Mouse (Mus musculus): ENCODE measurements around the gene Tedc2. TPM values are rescaled to one million over a fixed set of nuclear protein-coding genes. Genes with fewer than 3 reads are reported as not detected.

Gene Tedc2
- total RNA-seq, 2 experiments from 2014 or later = 10.0 to 10.2 TPM

GRCm38 (mm10) chr17:24197032-24197824 is 23.4 kb downstream of the Tedc2 start:
- no peak for DNase-seq (ENCODE audit: low spot score in 2 of 2)

GRCm38 (mm10) chr17:24195349-24195748 is 25.3 kb downstream of the Tedc2 start:
- DNase-seq (ENCODE audit: low spot score in 2 of 2) = no peak

- no peak for DNase-seq (ENCODE audit: low spot score in 2 of 2)
These were observed 26.9 kb downstream of the Tedc2 start for GRCm38 (mm10) chr17:24193769-24194168.

GRCm38 (mm10) chr17:24193268-24193667 is 27.4 kb downstream of the Tedc2 start:
- no peak for DNase-seq (ENCODE audit: low spot score in 2 of 2)

- no peak for DNase-seq (ENCODE audit: low spot score in 2 of 2)
These were observed 27.8 kb downstream of the Tedc2 start for GRCm38 (mm10) chr17:24192848-24193247.

- no peak for DNase-seq (ENCODE audit: low spot score in 2 of 2)
These were observed 29.2 kb downstream of the Tedc2 start for GRCm38 (mm10) chr17:24191481-24191880.

GRCm38 (mm10) chr17:24190934-24191333 is 29.7 kb downstream of the Tedc2 start:
- DNase-seq (ENCODE audit: low spot score in 2 of 2) = no peak

- DNase-seq (ENCODE audit: low spot score in 2 of 2) = no peak
These were observed 46.4 kb downstream of the Tedc2 start for GRCm38 (mm10) chr17:24174259-24174658.

- peak; percentile 67 to 82 for DNase-seq (ENCODE audit: low spot score in 2 of 2)
These were observed 47.2 kb downstream of the Tedc2 start for GRCm38 (mm10) chr17:24173423-24173822.

GRCm38 (mm10) chr17:24171738-24172137 is 48.9 kb downstream of the Tedc2 start:
- no peak for DNase-seq (ENCODE audit: low spot score in 2 of 2)

GRCm38 (mm10) chr17:24170729-24171128 is 49.9 kb downstream of the Tedc2 start:
- DNase-seq (ENCODE audit: low spot score in 2 of 2) = peak in 1 of 2 experiments; percentile 21

- DNase-seq (ENCODE audit: low spot score in 2 of 2) = no peak
These were observed 50.5 kb downstream of the Tedc2 start for GRCm38 (mm10) chr17:24170125-24170524.

GRCm38 (mm10) chr17:24169317-24170065 is 51.2 kb downstream of the Tedc2 start, which contains the start of gene Atp6v0c:
Gene Atp6v0c, minus strand, starts transcription at chr17:24169702.
- DNase-seq (ENCODE audit: low spot score in 2 of 2) = peak; percentile 96 to 99

- DNase-seq (ENCODE audit: low spot score in 2 of 2) = peak in 1 of 2 experiments; percentile 77
These were observed 51.9 kb downstream of the Tedc2 start for GRCm38 (mm10) chr17:24168590-24169277.

- no peak for DNase-seq (ENCODE audit: low spot score in 2 of 2)
These were observed 52.7 kb downstream of the Tedc2 start for GRCm38 (mm10) chr17:24167891-24168505.

- no peak for DNase-seq (ENCODE audit: low spot score in 2 of 2)
These were observed 53.5 kb downstream of the Tedc2 start for GRCm38 (mm10) chr17:24167120-24167519.

Small RNA genes lying within 50 kb of the gene (microRNA-seq; reads per million reads assigned to microRNA genes)
- gene Mir5134 (0.85 to 2.7 reads per million in 2 experiments), gene Mir6965 (0 reads per million in 2 experiments)

Other genes starting within 250 kb of the Tedc2 start
- gene Prss30, start 240.3 kb downstream of the Tedc2 start, total RNA-seq (2021) = under 1 TPM in 1 of 2 experiments, not detected in 1; 0.41 TPM
- not detected for gene Prss22, start 222.8 kb downstream of the Tedc2 start, total RNA-seq (2021)
- gene Prss27, start 182.7 kb downstream of the Tedc2 start, total RNA-seq (2021) = not detected
- gene Kctd5, start 147.4 kb downstream of the Tedc2 start, total RNA-seq (2021) = 10 to 100 TPM; 53.0 to 53.8 TPM
- gene Pdpk1, start 69.9 kb downstream of the Tedc2 start, total RNA-seq (2021) = 100 to 1,000 TPM; 102 to 107 TPM
- 10 to 100 TPM; 27.4 to 33.7 TPM for gene Amdhd2, start 57.1 kb downstream of the Tedc2 start, total RNA-seq (2021)
- gene Atp6v0c, start 51.1 kb downstream of the Tedc2 start, total RNA-seq (2021) = 1,000 to 10,000 TPM; 1,388 to 1,424 TPM
- gene Tbc1d24, start 15.3 kb downstream of the Tedc2 start, total RNA-seq (2021) = 10 to 100 TPM; 71.1 to 75.8 TPM
- gene Ntn3, start 11.3 kb downstream of the Tedc2 start, total RNA-seq (2021) = 10 to 100 TPM; 12.3 to 12.4 TPM
- 1 to 10 TPM; 5.9 to 8.2 TPM for gene Ccnf, start 30.6 kb upstream of the Tedc2 start, total RNA-seq (2021)
- gene Abca17, start 130.2 kb upstream of the Tedc2 start, total RNA-seq (2021) = 1 to 10 TPM; 1.3 to 1.8 TPM
- gene Abca3, start 131.1 kb upstream of the Tedc2 start, total RNA-seq (2021) = 100 to 1,000 TPM; 102 to 104 TPM
- 100 to 1,000 TPM; 133 to 141 TPM for gene Rnps1, start 193.7 kb upstream of the Tedc2 start, total RNA-seq (2021)
- 10 to 100 TPM; 25.4 to 28.0 TPM for gene Eci1, start 205.8 kb upstream of the Tedc2 start, total RNA-seq (2021)
- gene Dnase1l2, start 222.3 kb upstream of the Tedc2 start, total RNA-seq (2021) = 1 to 10 TPM; 5.2 to 8.1 TPM
- gene E4f1, start 249.5 kb upstream of the Tedc2 start, total RNA-seq (2021) = 10 to 100 TPM; 27.8 to 32.3 TPM
- gene Pgp, start 249.5 kb upstream of the Tedc2 start, total RNA-seq (2021) = 10 to 100 TPM; 71.8 to 73.5 TPM

All from layer of hippocampus, postnatal 14 days (tissue).